Mouse (Mus musculus) liver, embryonic 16.5 days (tissue): ENCODE data around the gene Gm13288. TPM values are rescaled to one million over a fixed set of nuclear protein-coding genes. Genes with fewer than 3 reads are reported as not detected.
"Not testable (repeated sequence)": the region's sequence is repeated elsewhere in the genome, so short reads cannot be mapped to it uniquely, and the experiment has no call there.

ENCODE experiments used
- ATAC-seq: fragments of 200-750 bp; cut with Nextera tagmentation; 2 replicates; pipeline ENCODE4 v1.8.0; 2017; ENCODE audit warnings: low read depth, mild to moderate bottlenecking, moderate number of reproducible peaks, moderate library complexity
- H3K27ac ChIP-seq: fragments of 300-500 bp; sonication (generic); 2 replicates; pipeline ENCODE4 v1.5.1; 2014; ENCODE audit warnings: mild to moderate bottlenecking, low read length
- H3K27me3 ChIP-seq: fragments of 300-500 bp; sonication (generic); 2 replicates; pipeline ENCODE4 v1.6.1; 2014; ENCODE audit warnings: low read depth, low read length, mixed read lengths; ENCODE audit not compliant: control insufficient read depth, insufficient read depth
- H3K36me3 ChIP-seq: fragments of 300-500 bp; sonication (generic); 2 replicates; pipeline ENCODE4 v1.6.1; 2014; ENCODE audit warnings: mild to moderate bottlenecking; ENCODE audit not compliant: control insufficient read depth, insufficient read depth
- H3K4me1 ChIP-seq: fragments of 300-500 bp; sonication (generic); 2 replicates; pipeline ENCODE4 v1.6.1; 2014; ENCODE audit warnings: low read depth, low read length, mixed read lengths; ENCODE audit not compliant: control insufficient read depth
- H3K4me2 ChIP-seq: fragments of 300-500 bp; sonication (generic); 2 replicates; pipeline ENCODE4 v1.6.1; 2014; ENCODE audit warnings: low read depth, low read length, mixed read lengths
- H3K4me3 ChIP-seq: fragments of 300-500 bp; sonication (generic); 2 replicates; pipeline ENCODE4 v1.5.1; 2014; ENCODE audit warnings: low read depth, mild to moderate bottlenecking, low read length
- H3K9ac ChIP-seq: fragments of 300-500 bp; sonication (generic); 2 replicates; pipeline ENCODE4 v1.6.1; 2014; ENCODE audit warnings: low read depth, low read length
- H3K9me3 ChIP-seq: fragments of 300-500 bp; sonication (generic); replicated peaks from 2 replicates; pipeline ENCODE4 v1.6.1; 2016; ENCODE audit warnings: low read length; ENCODE audit not compliant: control insufficient read depth
- WGBS: fragments of 180-500 bp; shearing (Covaris S2); extraction: QIAGEN DNeasy Blood & Tissue Kit; methylation state at CpG from one replicate; pipeline ENCODE4 v1.1.7; 2014; ENCODE audit not compliant: insufficient replicate concordance; 5-methylcytosine and 5-hydroxymethylcytosine counted together
- polyA plus RNA-seq: library from polyadenylated mRNA; unstranded; fragments of >200 nt; fragmentation: Nextera tagmentation; extraction: Ambion mirVana; gene quantifications from 2 replicates; pipeline ENCODE4 v1.2.1, GENCODE M21; 2015

Gm13288 gene
- polyA plus RNA-seq, 1 experiment from 2014 or later, result not detected

DNA sequence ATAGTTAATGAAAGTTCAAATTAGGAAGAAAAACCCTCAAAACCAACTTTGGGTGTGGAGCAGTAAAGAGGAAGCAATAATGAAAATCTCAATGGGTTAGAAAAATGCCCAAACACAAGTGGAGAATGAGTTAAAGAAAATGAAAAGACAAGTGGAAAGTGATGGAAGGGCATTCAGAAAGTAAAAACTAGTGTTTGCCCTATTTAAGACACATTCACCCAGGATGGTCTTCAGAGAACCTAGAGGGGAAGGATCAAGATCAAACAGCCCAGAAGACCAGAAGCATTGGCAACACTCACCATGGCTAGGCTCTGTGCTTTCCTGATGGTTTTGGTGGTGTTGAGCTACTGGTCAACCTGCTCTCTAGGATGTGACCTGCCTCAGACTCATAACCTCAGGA is 21.8 kb downstream of the Gm13288 start, which contains the start of gene Ifna6:
Ifna6 (plus strand) TSS at position 301 of the 400 bp plus-strand sequence.
- ATAC-seq, H3K4me3 ChIP-seq, H3K9me3 ChIP-seq: not testable (repeated sequence)

GRCm38 (mm10) chr4:88830523-88830922 is 25.2 kb downstream of the Gm13288 start:
- H3K4me2 ChIP-seq, result no peak overlapping the region
- H3K9me3 ChIP-seq, result no peaks in the 10 kb centered on the region
- no peaks in the 10 kb centered on the region for H3K36me3 ChIP-seq
- H3K9ac ChIP-seq, result no peak overlapping the region
- no peak for ATAC-seq
- no peak overlapping the region for H3K4me3 ChIP-seq
- no peaks in the 10 kb centered on the region for H3K4me1 ChIP-seq
- WGBS, result 10% methylated on average over 4 of the region's 4 CpGs
- no peaks in the 10 kb centered on the region for H3K27me3 ChIP-seq
- no peak overlapping the region for H3K27ac ChIP-seq

More for the DNA sequence above, 21.8 kb downstream of the Gm13288 start, which contains the start of gene Ifna6:
- H3K9ac ChIP-seq, H3K4me2 ChIP-seq, H3K36me3 ChIP-seq, H3K4me1 ChIP-seq, H3K27ac ChIP-seq, H3K27me3 ChIP-seq: not testable (repeated sequence)

- H3K9me3 ChIP-seq, H3K4me1 ChIP-seq, H3K9ac ChIP-seq, H3K4me2 ChIP-seq, ATAC-seq, H3K4me3 ChIP-seq, H3K27me3 ChIP-seq, H3K36me3 ChIP-seq, H3K27ac ChIP-seq: not testable (repeated sequence)
- 27% methylated on average over 1 of the region's 1 CpGs for WGBS
These were observed 29.9 kb downstream of the Gm13288 start, which contains the start of gene Ifna5 for GRCm38 (mm10) chr4:88835225-88835624. TSS of gene Ifna5 (plus strand) at chr4:88835525.

- H3K27ac ChIP-seq, result no peak overlapping the region
- no peaks in the 10 kb centered on the region for H3K36me3 ChIP-seq
- no peaks in the 10 kb centered on the region for H3K27me3 ChIP-seq
- no peaks in the 10 kb centered on the region for H3K4me1 ChIP-seq
- no peak for ATAC-seq
- H3K9me3 ChIP-seq, result no peaks in the 10 kb centered on the region
- no peak overlapping the region for H3K4me3 ChIP-seq
- 38% methylated on average over 3 of the region's 3 CpGs for WGBS
- H3K9ac ChIP-seq, result no peak overlapping the region
- H3K4me2 ChIP-seq, result no peak overlapping the region
These were observed 33.5 kb downstream of the Gm13288 start for GRCm38 (mm10) chr4:88838828-88839227.

GRCm38 (mm10) chr4:88840058-88840457 is 34.7 kb downstream of the Gm13288 start:
- no peak overlapping the region for H3K9ac ChIP-seq
- 41% methylated on average over 3 of the region's 3 CpGs for WGBS
- no peak overlapping the region for H3K4me2 ChIP-seq
- no peak overlapping the region for H3K27ac ChIP-seq
- no peak for ATAC-seq
- H3K27me3 ChIP-seq, result no peaks in the 10 kb centered on the region
- H3K4me1 ChIP-seq, result no peaks in the 10 kb centered on the region
- no peaks in the 10 kb centered on the region for H3K36me3 ChIP-seq
- no peak overlapping the region for H3K4me3 ChIP-seq
- no peaks in the 10 kb centered on the region for H3K9me3 ChIP-seq

GRCm38 (mm10) chr4:88841438-88841911 is 36.1 kb downstream of the Gm13288 start, which contains the start of gene Ifna4:
TSS of gene Ifna4 (plus strand) at chr4:88841861.
- no peak within 1 kb of the TSS for H3K9ac ChIP-seq
- WGBS, result 45% methylated on average over 2 of the region's 2 CpGs
- no peaks in the 10 kb centered on the region for H3K27me3 ChIP-seq
- H3K9me3 ChIP-seq, result no peaks in the 10 kb centered on the region
- H3K4me3 ChIP-seq, result no peak within 1 kb of the TSS
- no peaks in the 10 kb centered on the region for H3K36me3 ChIP-seq
- ATAC-seq, result no peak
- H3K27ac ChIP-seq, result no peak within 1 kb of the TSS
- H3K4me2 ChIP-seq, result no peak within 1 kb of the TSS
- no peaks in the 10 kb centered on the region for H3K4me1 ChIP-seq

- no peaks in the 10 kb centered on the region for H3K36me3 ChIP-seq
- no peaks in the 10 kb centered on the region for H3K4me1 ChIP-seq
- no peak for ATAC-seq
- H3K9me3 ChIP-seq, result no peaks in the 10 kb centered on the region
- H3K4me2 ChIP-seq, result no peak overlapping the region
- WGBS, result 28% methylated on average over 2 of the region's 2 CpGs
- no peak overlapping the region for H3K4me3 ChIP-seq
- H3K27me3 ChIP-seq, result no peaks in the 10 kb centered on the region
- no peak overlapping the region for H3K27ac ChIP-seq
- H3K9ac ChIP-seq, result no peak overlapping the region
These were observed 40.0 kb downstream of the Gm13288 start for GRCm38 (mm10) chr4:88845334-88845733.

GRCm38 (mm10) chr4:88849698-88850097 is 44.4 kb downstream of the Gm13288 start, which contains the start of gene Ifna1:
TSS of gene Ifna1 (plus strand) at chr4:88850087.
- H3K4me2 ChIP-seq, result no peak within 1 kb of the TSS
- H3K36me3 ChIP-seq, result no peaks in the 10 kb centered on the region
- H3K9me3 ChIP-seq, result no peaks in the 10 kb centered on the region
- H3K4me3 ChIP-seq, result no peak within 1 kb of the TSS
- ATAC-seq, result no peak
- H3K27me3 ChIP-seq, result no peaks in the 10 kb centered on the region
- no peaks in the 10 kb centered on the region for H3K4me1 ChIP-seq
- 24% methylated on average over 1 of the region's 1 CpGs for WGBS
- H3K27ac ChIP-seq, result no peak within 1 kb of the TSS
- H3K9ac ChIP-seq, result no peak within 1 kb of the TSS

DNA sequence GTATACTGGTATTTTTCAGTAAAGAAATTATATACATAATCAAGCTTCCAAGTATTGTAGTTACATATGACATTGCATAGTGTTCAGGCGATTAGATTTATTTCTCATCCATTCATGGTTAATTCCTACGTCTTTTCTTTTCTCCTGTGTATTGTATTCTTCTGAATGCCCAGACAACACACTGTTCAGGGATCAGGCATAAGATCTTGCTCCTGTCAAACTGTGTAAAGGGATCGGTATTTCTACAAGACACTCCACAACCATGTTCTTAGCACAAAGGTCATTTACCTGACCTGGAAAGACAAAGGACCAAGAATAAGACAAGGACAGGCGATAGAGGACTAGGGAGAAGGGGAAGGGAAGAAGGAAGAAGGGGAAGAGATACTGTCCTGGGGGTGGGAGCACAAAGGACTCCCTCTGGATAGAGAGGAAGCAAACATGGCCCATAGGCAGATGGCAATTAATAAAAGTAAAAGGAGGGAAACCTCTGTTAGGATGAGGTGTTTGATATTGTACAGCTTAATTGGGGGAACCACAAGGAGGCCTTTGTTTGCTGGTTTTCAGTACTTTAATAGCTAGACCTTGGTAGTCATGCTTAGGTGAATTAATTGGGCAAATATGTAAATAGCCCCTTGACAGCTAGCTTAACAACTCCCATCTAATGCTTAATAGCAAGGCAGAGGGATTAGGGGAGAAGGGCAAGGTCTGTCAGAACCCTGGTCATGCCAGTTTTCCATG is 45.9 kb downstream of the Gm13288 start:
- Histone ChIP-seq H3K27me3 (no peaks in the 10 kb centered on the region), H3K27ac (no peak overlapping the region), H3K9me3 (no peaks in the 10 kb centered on the region), H3K4me3 (no peak overlapping the region), H3K36me3 (no peaks in the 10 kb centered on the region), H3K4me2 (no peak overlapping the region), H3K4me1 (no peaks in the 10 kb centered on the region), H3K9ac (no peak overlapping the region)
- no peak for ATAC-seq
- 48% methylated on average over 4 of the region's 4 CpGs for WGBS
